Comparison of ENCODE assay signal across 23 mouse cellular contexts in genomic region chr4:58992195-58992594, GRCm38 (mm10). TPM values are rescaled to one million over a fixed set of nuclear protein-coding genes. Genes with fewer than 3 reads are reported as not detected.
DNase-seq lines count a peak whose midpoint lies in the region; ATAC-seq lines count a peak whose summit lies in the region.
"Had no signal": no experiment of that assay in that cellular context is flagged by ENCODE, and none has a peak within 500 bp of the region (broad histone marks: within the 10 kb centered on the region; RNA-seq: fewer than 3 reads in every experiment).

No protein-coding gene starts in this region.

- DNase-seq in liver, embryonic 11.5 days (ENCODE audit: low spot score), result no peak
- no peak for DNase-seq in heart, embryonic 10.5 days (ENCODE audit: low spot score)
- DNase-seq in adipocyte (ENCODE audit: low spot score), result no peak
- DNase-seq in kidney, postnatal 10 days, result no peak
- DNase-seq: adrenal gland, adult 2 months; adrenal gland, postnatal 25 days; B cell, adult 2 months; cerebellum, adult 18-20 months; cerebellum, adult 9-11 months; cerebellum, postnatal 36 days; gastrocnemius, postnatal 36 days; heart, postnatal 14 days had no signal

- H3K27me3 ChIP-seq in erythroblast, embryonic 14.5 days (ENCODE audit: control insufficient read depth), result no peaks in the 10 kb centered on the region
- no peaks in the 10 kb centered on the region for H3K27me3 ChIP-seq in liver, embryonic 11.5 days (replicated peaks; ENCODE audit: control insufficient read depth, insufficient read depth, low read length)
- H3K27me3 ChIP-seq in liver, embryonic 15.5 days, result no peaks in the 10 kb centered on the region
- H3K27me3 ChIP-seq in heart, embryonic 10.5 days (ENCODE audit: insufficient read depth, poor library complexity, severe bottlenecking), result peaks cover 28% of the 10 kb centered on the region
- H3K27me3 ChIP-seq: embryonic facial prominence, embryonic 13.5 days; forebrain, embryonic 15.5 days had no signal

- H3K9me3 ChIP-seq in erythroblast, embryonic 14.5 days (ENCODE audit: control insufficient read depth, low read length), result no peaks in the 10 kb centered on the region
- no peaks in the 10 kb centered on the region for H3K9me3 ChIP-seq in liver, embryonic 11.5 days (ENCODE audit: control insufficient read depth, low read length)
- H3K9me3 ChIP-seq in liver, embryonic 15.5 days (replicated peaks), result no peaks in the 10 kb centered on the region
- H3K9me3 ChIP-seq in heart, embryonic 10.5 days, result no peaks in the 10 kb centered on the region
- H3K9me3 ChIP-seq: embryonic facial prominence, embryonic 13.5 days; forebrain, embryonic 10.5 days; forebrain, embryonic 15.5 days; G1E; hindbrain, embryonic 10.5 days had no signal

- peak overlapping the region; percentile 53; the same call in 1 of the 2 replicates for H3K27ac ChIP-seq in liver, embryonic 11.5 days (ENCODE audit: low read depth, low read length)
- no peak overlapping the region for H3K27ac ChIP-seq in liver, embryonic 15.5 days (replicated peaks)
- no peak overlapping the region for H3K27ac ChIP-seq in heart, embryonic 10.5 days
- H3K27ac ChIP-seq: embryonic facial prominence, embryonic 13.5 days; forebrain, embryonic 10.5 days; forebrain, embryonic 15.5 days; hindbrain, embryonic 10.5 days; hindbrain, embryonic 14.5 days had no signal

- peaks cover 66% of the 10 kb centered on the region for H3K4me1 ChIP-seq in erythroblast, embryonic 14.5 days (ENCODE audit: control insufficient read depth)
- peaks cover 37% of the 10 kb centered on the region for H3K4me1 ChIP-seq in liver, embryonic 11.5 days (replicated peaks; ENCODE audit: control insufficient read depth, insufficient read depth, low read length)
- H3K4me1 ChIP-seq in liver, embryonic 15.5 days (replicated peaks), result peaks cover 64% of the 10 kb centered on the region
- H3K4me1 ChIP-seq in heart, embryonic 10.5 days, result peaks cover 29% of the 10 kb centered on the region

- H3K9ac ChIP-seq in liver, embryonic 11.5 days (ENCODE audit: low read depth, low read length), result peak overlapping the region; percentile 28
- peak overlapping the region; percentile 6; the same call in 1 of the 2 replicates for H3K9ac ChIP-seq in liver, embryonic 15.5 days
- H3K9ac ChIP-seq: embryonic facial prominence, embryonic 13.5 days; forebrain, embryonic 15.5 days; hindbrain, embryonic 14.5 days had no signal

- peak overlapping the region; percentile 21 for H3K4me3 ChIP-seq in erythroblast, embryonic 14.5 days (replicated peaks)
- H3K4me3 ChIP-seq in liver, embryonic 11.5 days (ENCODE audit: low read depth, low read length), result peak overlapping the region; percentile 8
- no peak overlapping the region for H3K4me3 ChIP-seq in liver, embryonic 15.5 days (replicated peaks)
- no peak overlapping the region for H3K4me3 ChIP-seq in heart, embryonic 10.5 days
- H3K4me3 ChIP-seq: embryonic facial prominence, embryonic 13.5 days; forebrain, embryonic 10.5 days; forebrain, embryonic 15.5 days; hindbrain, embryonic 10.5 days had no signal

- no peak for ATAC-seq in erythroblast, adult 5-6 weeks (replicated peaks; ENCODE audit: low FRiP score, poor library complexity, severe bottlenecking)
- peak; percentile 80 for ATAC-seq in liver, embryonic 11.5 days (replicated peaks; ENCODE audit: low FRiP score)
- peak; percentile 51; the same call in 1 of the 2 replicates for ATAC-seq in liver, embryonic 15.5 days (ENCODE audit: insufficient read depth)
- ATAC-seq: activated CD4-positive, CD25-positive, alpha-beta regulatory T cell, adult 4 months; CD4-positive, CD25-positive, alpha-beta regulatory T cell, adult 4 months; forebrain, embryonic 15.5 days had no signal

- 37% methylated on average over 5 of the region's 5 CpGs for WGBS in liver, embryonic 11.5 days
- WGBS in liver, embryonic 15.5 days (ENCODE audit: insufficient replicate concordance), result 24% methylated on average over 5 of the region's 5 CpGs
- WGBS in heart, embryonic 10.5 days, result 42% methylated on average over 5 of the region's 5 CpGs

- H3K4me2 ChIP-seq in liver, embryonic 11.5 days, result peak overlapping the region; percentile 59
- H3K4me2 ChIP-seq in liver, embryonic 15.5 days, result peak overlapping the region; percentile 58
- H3K4me2 ChIP-seq: embryonic facial prominence, embryonic 13.5 days; forebrain, embryonic 15.5 days; hindbrain, embryonic 14.5 days had no signal

- H3K36me3 ChIP-seq in erythroblast, embryonic 14.5 days (ENCODE audit: control insufficient read depth), result no peaks in the 10 kb centered on the region
- no peaks in the 10 kb centered on the region for H3K36me3 ChIP-seq in liver, embryonic 11.5 days (ENCODE audit: control insufficient read depth, insufficient read depth, low read length)
- H3K36me3 ChIP-seq in liver, embryonic 15.5 days (replicated peaks), result no peaks in the 10 kb centered on the region
- no peaks in the 10 kb centered on the region for H3K36me3 ChIP-seq in heart, embryonic 10.5 days
- H3K36me3 ChIP-seq: embryonic facial prominence, embryonic 13.5 days; forebrain, embryonic 10.5 days; forebrain, embryonic 15.5 days; G1E; hindbrain, embryonic 10.5 days had no signal

RNA-seq across cellular contexts. Expression of gene Dnajc25, which starts 2.7 kb away (rescaled TPM):
- polyA plus RNA-seq in erythroblast, embryonic 14.5 days (2012), result 0.13 and 0.32 TPM in 2 replicates
- 2.9 and 3.1 TPM in 2 replicates for total RNA-seq in erythroblast, adult 5-6 weeks (2015; ENCODE audit: low replicate concordance)
- total RNA-seq in erythroblast, adult 5-6 weeks (2017; ENCODE audit: low replicate concordance), result 3.3 and 4.2 TPM in 2 replicates
- polyA plus RNA-seq in liver, embryonic 11.5 days (2014; fragmentation: Nextera tagmentation; extraction: Ambion mirVana), result 8.8 and 11.1 TPM in 2 replicates
- 4.9 and 6.2 TPM in 2 replicates for polyA plus RNA-seq in liver, embryonic 15.5 days (2015; fragmentation: Nextera tagmentation; extraction: Ambion mirVana)
- 7.4 and 11.4 TPM in 2 replicates for polyA plus RNA-seq in heart, embryonic 10.5 days (2016; fragmentation: Nextera tagmentation; extraction: Ambion mirVana)

RNA-seq across cellular contexts. Expression of gene Ptgr1, which starts 5.3 kb away (rescaled TPM):
- polyA plus RNA-seq in erythroblast, embryonic 14.5 days (2012), result 0.04 and 0.10 TPM in 2 replicates
- total RNA-seq in erythroblast, adult 5-6 weeks (2015; ENCODE audit: low replicate concordance), result 14.6 and 25.0 TPM in 2 replicates
- total RNA-seq in erythroblast, adult 5-6 weeks (2017; ENCODE audit: low replicate concordance), result 6.0 and 8.3 TPM in 2 replicates
- polyA plus RNA-seq in liver, embryonic 11.5 days (2014; fragmentation: Nextera tagmentation; extraction: Ambion mirVana), result 28.0 and 30.5 TPM in 2 replicates
- 12.4 and 15.1 TPM in 2 replicates for polyA plus RNA-seq in liver, embryonic 15.5 days (2015; fragmentation: Nextera tagmentation; extraction: Ambion mirVana)
- polyA plus RNA-seq in heart, embryonic 10.5 days (2016; fragmentation: Nextera tagmentation; extraction: Ambion mirVana), result 10.6 and 17.0 TPM in 2 replicates

RNA-seq across cellular contexts. Expression of gene Gm20503, which starts 10.8 kb away (rescaled TPM):
- 0.41 TPM in 1 of 2 replicates, not detected in the other for polyA plus RNA-seq in erythroblast, embryonic 14.5 days (2012)
- total RNA-seq in erythroblast, adult 5-6 weeks (2015; ENCODE audit: low replicate concordance), result not detected in 2 replicates
- not detected in 2 replicates for total RNA-seq in erythroblast, adult 5-6 weeks (2017; ENCODE audit: low replicate concordance)
- 8.1 and 11.5 TPM in 2 replicates for polyA plus RNA-seq in liver, embryonic 11.5 days (2014; fragmentation: Nextera tagmentation; extraction: Ambion mirVana)
- 7.5 and 8.5 TPM in 2 replicates for polyA plus RNA-seq in liver, embryonic 15.5 days (2015; fragmentation: Nextera tagmentation; extraction: Ambion mirVana)
- polyA plus RNA-seq in heart, embryonic 10.5 days (2016; fragmentation: Nextera tagmentation; extraction: Ambion mirVana), result 10.9 and 14.1 TPM in 2 replicates
- total RNA-seq: G1E had no signal
- polyA plus RNA-seq: activated CD4-positive, CD25-positive, alpha-beta regulatory T cell, adult 4 months; adrenal gland, adult 2 months; CD4-positive, CD25-positive, alpha-beta regulatory T cell, adult 4 months; G1E had no signal

RNA-seq across cellular contexts. Expression of gene Gng10, which starts 42.7 kb away (rescaled TPM):
- polyA plus RNA-seq in erythroblast, embryonic 14.5 days (2012), result 0.38 and 0.59 TPM in 2 replicates
- 27.2 and 34.6 TPM in 2 replicates for total RNA-seq in erythroblast, adult 5-6 weeks (2015; ENCODE audit: low replicate concordance)
- 11.2 and 17.6 TPM in 2 replicates for total RNA-seq in erythroblast, adult 5-6 weeks (2017; ENCODE audit: low replicate concordance)
- 67.6 and 78.9 TPM in 2 replicates for polyA plus RNA-seq in liver, embryonic 11.5 days (2014; fragmentation: Nextera tagmentation; extraction: Ambion mirVana)
- 16.8 and 20.0 TPM in 2 replicates for polyA plus RNA-seq in liver, embryonic 15.5 days (2015; fragmentation: Nextera tagmentation; extraction: Ambion mirVana)
- polyA plus RNA-seq in heart, embryonic 10.5 days (2016; fragmentation: Nextera tagmentation; extraction: Ambion mirVana), result 44.4 and 55.4 TPM in 2 replicates

RNA-seq across cellular contexts. Expression of gene Zkscan16, which starts 48.8 kb away (rescaled TPM):
- not detected in 2 replicates for polyA plus RNA-seq in erythroblast, embryonic 14.5 days (2012)
- total RNA-seq in erythroblast, adult 5-6 weeks (2015; ENCODE audit: low replicate concordance), result not detected in 2 replicates
- not detected in 2 replicates for total RNA-seq in erythroblast, adult 5-6 weeks (2017; ENCODE audit: low replicate concordance)
- 0.21 and 0.29 TPM in 2 replicates for polyA plus RNA-seq in liver, embryonic 11.5 days (2014; fragmentation: Nextera tagmentation; extraction: Ambion mirVana)
- polyA plus RNA-seq in liver, embryonic 15.5 days (2015; fragmentation: Nextera tagmentation; extraction: Ambion mirVana), result 0.02 and 0.05 TPM in 2 replicates
- polyA plus RNA-seq in heart, embryonic 10.5 days (2016; fragmentation: Nextera tagmentation; extraction: Ambion mirVana), result 0.28 and 0.38 TPM in 2 replicates
- total RNA-seq: gastrocnemius, postnatal 36 days; heart, postnatal 14 days had no signal
- polyA plus RNA-seq: activated CD4-positive, CD25-positive, alpha-beta regulatory T cell, adult 4 months; adrenal gland, adult 2 months; CD4-positive, CD25-positive, alpha-beta regulatory T cell, adult 4 months; G1E had no signal

Comparison
In these comparisons a context has a peak if more than half of its experiments do, and no peak if none do; other contexts are left out.
1. H3K4me3 ChIP-seq: peak in erythroblast, embryonic 14.5 days (single experiment) and liver, embryonic 11.5 days (single experiment); none in liver, embryonic 15.5 days (single experiment) and heart, embryonic 10.5 days (single experiment).
2. RNA of gene Ptgr1, which starts 5.3 kb away (polyA plus RNA-seq): 28.0 to 30.5 TPM in liver, embryonic 11.5 days, 10.6 to 17.0 TPM in heart, embryonic 10.5 days and 12.4 to 15.1 TPM in liver, embryonic 15.5 days; 0.04 to 0.10 TPM in erythroblast, embryonic 14.5 days; every median in the first group is over 10 times any median in the second.